Mouse (Mus musculus) E14TG2a.4 (cell line): ENCODE results near the gene Cct8.

Experiments
- CTCF ChIP-seq: conservative IDR thresholded peaks from 2 replicates; pipeline ENCODE4 v1.5.1; 2014; ENCODE audit warnings: low read length
- NANOG ChIP-seq: IDR thresholded peaks from 2 replicates; pipeline ENCODE4 v1.6.1; 2014; ENCODE audit warnings: borderline replicate concordance, low read length, mixed read lengths

GRCm38 (mm10) chr16:87511706-87512105 is 16.0 kb upstream of the Cct8 start:
- no peak for TF ChIP-seq CTCF
- TF ChIP-seq NANOG, result no peak
